Mouse (Mus musculus): Measurements from ENCODE around the gene Ctns.
A peak's percentile ranks its signal among the peaks of the same experiment; 100 is the strongest.

Ctns gene

GRCm38 (mm10) chr11:73146026-73146974 lies 52.5 kb downstream of the Ctns start:
- DNase-seq (ENCODE audit: extremely low spot score, low read depth, low spot score) = no peak

- DNase-seq (ENCODE audit: extremely low spot score, low read depth, low spot score) = no peak
Measured at GRCm38 (mm10) chr11:73144261-73144681, 54.6 kb downstream of the Ctns start.

- peak; percentile 72 for DNase-seq (ENCODE audit: extremely low spot score, low read depth, low spot score)
Measured at GRCm38 (mm10) chr11:73137591-73138501, 61.0 kb downstream of the Ctns start, which contains the start of gene Haspin. Gene Haspin, minus strand, starts transcription at chr11:73138294.

GRCm38 (mm10) chr11:73137116-73137515 lies 61.7 kb downstream of the Ctns start:
- no peak for DNase-seq (ENCODE audit: extremely low spot score, low read depth, low spot score)

GRCm38 (mm10) chr11:73136587-73136986 lies 62.3 kb downstream of the Ctns start:
- DNase-seq (ENCODE audit: extremely low spot score, low read depth, low spot score) = no peak

GRCm38 (mm10) chr11:73134222-73134621 lies 64.6 kb downstream of the Ctns start:
- DNase-seq (ENCODE audit: extremely low spot score, low read depth, low spot score) = no peak

Measured in hindlimb bud, embryonic 11.5 days (tissue).